Mouse (Mus musculus) CD4-positive naive resting alpha-beta T cell, adult 76 days (primary cell): Measurements from ENCODE around the gene Gmip. TPM values are rescaled to one million over a fixed set of nuclear protein-coding genes. Genes with fewer than 3 reads are reported as not detected.

ENCODE experiments used
- total RNA-seq: library from RNA; stranded (reverse); gene quantifications from one replicate; pipeline ENCODE4 v1.2.4, GENCODE M21; 2023

Gmip gene
- total RNA-seq, result 236 TPM

DNA sequence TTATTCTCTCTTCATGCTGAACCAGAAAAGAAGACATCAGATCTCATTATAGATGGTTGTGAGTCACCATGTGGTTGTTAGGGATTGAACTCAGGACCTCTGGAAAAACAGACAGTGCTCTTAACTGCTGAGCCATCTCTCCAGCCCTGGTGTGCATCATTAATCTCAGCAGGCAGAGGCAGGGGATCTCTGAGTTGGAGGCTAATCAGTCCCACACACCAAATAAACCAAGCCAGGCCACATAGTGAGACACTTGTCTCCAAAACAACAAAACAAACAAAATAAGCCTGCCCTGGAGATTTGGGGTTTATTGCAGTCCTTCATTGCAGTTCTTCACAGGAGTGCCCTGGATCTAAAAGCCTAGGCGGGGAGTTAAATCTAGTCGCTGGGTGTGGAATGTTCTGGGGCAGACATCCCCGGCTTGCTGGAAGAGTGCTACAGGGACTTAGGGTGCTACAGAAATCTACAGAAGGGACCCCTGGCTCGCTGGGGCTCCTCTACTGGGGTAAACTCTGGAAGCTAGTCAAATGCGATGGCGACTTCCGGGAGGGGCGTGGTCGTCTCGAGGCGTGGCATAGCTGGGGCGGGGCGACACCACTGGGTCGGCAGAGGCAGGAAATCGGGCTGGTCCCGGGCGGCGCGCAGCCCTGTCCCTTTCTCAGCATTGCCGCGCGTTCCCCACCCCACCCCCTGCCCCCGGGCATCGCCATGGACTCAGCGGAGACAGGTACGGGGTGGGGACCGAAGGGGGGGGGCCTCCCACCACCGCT, at the start of gene Gmip:
Gene Gmip, plus strand, starts transcription at position 586 of the 770 bp plus-strand sequence.

DNA sequence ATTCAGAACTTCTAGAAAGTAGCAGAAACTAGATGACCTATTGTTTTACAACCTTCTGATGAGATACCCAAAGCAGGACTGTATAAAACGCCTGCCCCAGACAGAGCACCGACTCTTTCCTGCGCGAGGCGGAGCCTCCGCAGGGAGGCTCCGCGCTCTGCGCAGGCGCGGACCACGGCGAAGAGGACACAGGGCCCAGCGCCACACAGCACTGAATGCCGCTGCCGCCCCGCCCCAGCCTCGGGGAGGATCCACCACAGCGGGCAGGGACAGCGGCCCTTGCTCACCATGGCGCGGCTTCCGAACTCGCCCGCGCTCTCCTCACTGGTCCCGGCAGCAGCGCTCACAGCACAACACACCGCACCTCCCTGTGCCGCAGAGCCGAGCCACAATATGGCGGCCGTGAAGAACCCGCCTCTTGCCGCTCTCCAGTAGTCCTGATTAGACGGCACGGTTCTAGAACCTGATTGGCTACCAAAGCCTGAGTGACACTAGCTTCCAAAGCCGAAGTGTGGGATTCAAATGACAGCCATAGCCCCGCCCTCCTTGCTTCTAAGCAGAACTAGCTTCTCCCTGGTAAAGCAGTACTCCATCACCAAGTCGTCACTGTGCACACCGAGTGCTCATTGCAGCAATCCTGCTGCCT, 33.9 kb upstream of the Gmip start, which contains the start of gene Gm20422:
Gene Gm20422, minus strand, starts transcription at position 384 of the 646 bp plus-strand sequence.

DNA sequence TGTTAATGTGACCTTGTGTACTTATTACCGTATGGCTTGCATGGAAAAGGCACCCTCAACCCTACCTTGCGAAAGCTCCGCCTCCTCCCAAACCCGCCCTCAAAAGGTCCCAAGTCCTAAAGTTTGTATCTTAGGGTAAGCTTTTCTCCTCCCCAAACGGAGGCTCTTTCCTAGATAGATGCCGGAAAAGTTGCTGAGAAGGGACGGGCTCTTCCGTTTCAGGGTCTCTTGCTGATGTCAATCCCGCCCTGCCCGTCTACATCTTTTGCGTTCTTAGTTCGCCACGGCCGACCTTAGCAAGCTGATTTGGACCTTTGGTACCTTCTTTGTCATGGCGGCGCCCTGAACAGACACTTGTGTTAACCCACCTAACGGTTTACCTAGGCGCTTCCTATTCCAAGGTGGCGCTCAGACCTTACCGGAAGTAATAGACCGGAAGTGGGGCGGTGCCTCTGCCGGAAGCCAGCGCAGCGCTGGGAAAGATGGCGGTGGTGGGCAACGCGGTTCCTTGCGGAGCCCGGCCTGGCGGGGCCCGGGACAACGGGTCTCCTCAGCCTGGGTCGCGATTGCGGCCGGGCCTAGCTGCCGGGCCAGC, 17.6 kb upstream of the Gmip start, which contains the start of the genes Atp13a1 and Zfp866:
Gene Atp13a1, plus strand, starts transcription at position 391 of the 595 bp plus-strand sequence.
Gene Zfp866, minus strand, starts transcription at position 406 of the 595 bp plus-strand sequence.

DNA sequence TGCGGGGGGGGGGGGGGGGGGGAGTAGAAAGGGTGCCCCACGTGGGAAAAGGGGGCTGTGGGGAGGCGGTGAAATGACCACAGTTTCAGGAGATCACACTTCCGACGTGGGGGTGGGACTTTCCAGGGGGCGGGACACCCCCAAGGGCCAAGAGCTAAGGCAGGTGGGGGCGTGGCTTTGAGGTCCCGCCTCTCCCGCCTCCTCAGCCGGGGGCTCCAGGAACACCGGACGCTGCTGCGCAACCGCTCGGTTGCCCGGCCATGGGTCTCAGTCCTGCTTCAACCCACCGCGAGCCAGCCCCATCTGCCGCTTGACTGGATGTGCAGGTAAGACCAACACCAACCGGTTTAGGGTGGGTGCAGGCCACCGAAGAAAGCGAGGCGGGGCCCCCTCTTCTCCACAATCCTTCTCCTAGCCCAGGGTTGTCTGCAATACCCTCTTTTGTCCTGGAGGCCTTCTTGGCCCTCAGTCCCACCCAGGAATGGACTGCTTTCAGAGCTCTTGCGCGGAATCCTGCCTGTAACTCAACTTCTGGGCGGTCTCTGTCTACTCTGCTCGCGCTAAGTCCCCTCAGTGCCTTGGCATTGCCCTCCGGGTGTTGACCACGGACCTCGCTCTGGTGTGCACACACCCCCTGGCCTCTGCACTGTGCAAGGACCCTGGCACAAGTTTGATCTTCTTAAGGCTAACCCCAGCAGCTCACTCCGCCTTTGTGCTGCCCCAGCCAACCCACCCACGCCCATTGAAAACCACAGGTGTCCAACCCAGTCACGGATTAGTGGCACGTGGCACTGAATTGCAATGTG, 14.1 kb downstream of the Gmip start, which contains the start of gene Lpar2:
Gene Lpar2, plus strand, starts transcription at position 44 of the 806 bp plus-strand sequence.

DNA sequence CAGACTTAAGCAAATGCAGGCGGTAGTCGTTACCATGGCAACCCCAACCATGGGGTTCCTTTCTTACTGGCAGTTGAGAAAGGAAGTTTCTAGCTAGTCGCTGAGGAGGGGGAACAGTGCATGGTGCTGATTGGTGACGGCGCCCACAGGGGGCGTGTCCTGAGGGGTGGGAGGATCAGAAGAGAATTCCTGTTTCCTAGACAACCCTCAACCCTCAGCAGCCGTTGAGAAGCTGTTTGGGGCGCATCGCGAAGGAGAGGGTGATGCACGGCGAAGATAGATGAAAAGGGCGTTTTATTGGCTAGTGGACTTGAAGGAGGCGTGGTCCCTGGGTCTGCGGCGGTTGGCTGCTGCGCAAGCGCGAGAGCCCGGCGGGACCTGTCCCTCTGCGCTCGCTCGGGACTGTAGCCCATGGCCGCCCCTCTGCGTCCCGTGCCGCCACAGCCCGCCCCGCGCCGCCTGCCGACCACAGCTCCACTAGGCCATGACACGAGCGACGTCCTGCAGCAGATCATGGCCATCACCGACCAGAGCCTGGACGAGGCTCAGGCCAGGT, 23.9 kb downstream of the Gmip start, which contains the start of gene Pbx4:
Gene Pbx4, plus strand, starts transcription at position 194 of the 556 bp plus-strand sequence.

Other genes with a start within 250 kb of the Gmip start
- gene Zfp868, start 183.1 kb upstream of the Gmip start, total RNA-seq, result 89.2 TPM
- 0.32 TPM for gene Zfp964, start 154.2 kb upstream of the Gmip start, total RNA-seq
- gene Zfp869, start 98.0 kb upstream of the Gmip start, total RNA-seq, result 89.3 TPM
- gene Zfp963, start 58.7 kb upstream of the Gmip start, total RNA-seq, result 5.0 TPM
- 4.0 TPM for gene Gm20422, start 33.8 kb upstream of the Gmip start, total RNA-seq
- 60.4 TPM for gene Atp13a1, start 17.5 kb upstream of the Gmip start, total RNA-seq
- gene Zfp866, start 17.5 kb upstream of the Gmip start, total RNA-seq, result 43.1 TPM
- gene Lpar2, start 13.8 kb downstream of the Gmip start, total RNA-seq, result 3.3 TPM
- 3.8 TPM for gene Pbx4, start 23.8 kb downstream of the Gmip start, total RNA-seq
- not detected for gene Cilp2, start 79.0 kb downstream of the Gmip start, total RNA-seq
- gene Tssk6, start 93.5 kb downstream of the Gmip start, total RNA-seq, result 0.44 TPM
- 46.0 TPM for gene Ndufa13, start 93.9 kb downstream of the Gmip start, total RNA-seq
- gene Yjefn3, start 94.0 kb downstream of the Gmip start, total RNA-seq, result 1.1 TPM
- gene Gatad2a, start 187.7 kb downstream of the Gmip start, total RNA-seq, result 75.0 TPM
- 136 TPM for gene Mau2, start 234.1 kb downstream of the Gmip start, total RNA-seq
- 52.8 TPM for gene Sugp1, start 234.1 kb downstream of the Gmip start, total RNA-seq